Mouse (Mus musculus): ENCODE data around the gene Gm13283.
"Not testable (repeated sequence)": the region's sequence is repeated elsewhere in the genome, so short reads cannot be mapped to it uniquely, and the experiment has no call there.

Gm13283 gene

GRCm38 (mm10) chr4:88802954-88803353, 43.0 kb downstream of the Gm13283 start, which contains the start of gene Gm13287:
Gene Gm13287 (plus strand): TSS chr4:88803254.
- CTCF ChIA-PET, POLR2A ChIA-PET: not testable (repeated sequence)

DNA sequence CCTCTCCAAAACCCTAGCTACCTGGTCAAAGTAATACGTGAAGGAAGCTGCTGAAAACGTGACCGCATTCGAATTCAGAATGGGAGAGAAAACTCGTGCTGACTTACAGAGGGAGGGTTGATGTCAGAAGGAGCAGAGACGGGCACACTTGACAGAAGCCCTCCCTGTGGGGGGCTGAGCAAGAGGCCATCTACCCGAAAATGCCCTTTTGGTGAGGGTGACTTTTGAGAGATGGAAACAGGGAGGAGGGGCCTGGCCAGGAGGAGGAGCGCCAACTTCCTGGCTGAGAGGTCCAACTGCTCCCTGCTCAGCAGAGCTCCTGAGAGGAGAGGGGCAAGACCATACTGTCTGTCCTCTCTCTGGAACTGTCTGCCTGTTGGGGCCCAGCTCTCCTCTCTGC, 45.3 kb downstream of the Gm13283 start, which contains the start of gene Gm13288:
TSS of gene Gm13288 (plus strand) at position 301 of the 400 bp plus-strand sequence.
- CTCF ChIA-PET, POLR2A ChIA-PET: not testable (repeated sequence)

GRCm38 (mm10) chr4:88805761-88806160, 45.8 kb downstream of the Gm13283 start:
- CTCF ChIA-PET, POLR2A ChIA-PET: not testable (repeated sequence)
